Mouse (Mus musculus) liver, adult 2 months (tissue): ENCODE data around the gene Psme2. TPM values are rescaled to one million over a fixed set of nuclear protein-coding genes. Genes with fewer than 3 reads are reported as not detected.

Experiments used
- DNase-seq: peaks from one replicate; pipeline ENCODE4 v3.0.0-alpha.2; 2011; ENCODE audit warnings: low read depth, low spot score; ENCODE audit errors: extremely low read depth
- H3K27ac ChIP-seq: fragments of 200-500 bp; replicated peaks from 2 replicates; pipeline ENCODE4 v1.5.1; 2012; ENCODE audit warnings: low read depth, mild to moderate bottlenecking, control low read depth, inconsistent platforms, low read length; ENCODE audit not compliant: insufficient read depth
- H3K27me3 ChIP-seq: fragments of 200-500 bp; 2 replicates; pipeline ENCODE4 v1.6.1; 2012; ENCODE audit warnings: mild to moderate bottlenecking, moderate library complexity, low read length, inconsistent platforms; ENCODE audit not compliant: control insufficient read depth, insufficient read depth
- H3K36me3 ChIP-seq: fragments of 200-500 bp; 2 replicates; pipeline ENCODE4 v1.6.1; 2012; ENCODE audit warnings: low read length, inconsistent platforms; ENCODE audit not compliant: control insufficient read depth, insufficient read depth
- H3K4me1 ChIP-seq: fragments of 200-500 bp; 2 replicates; pipeline ENCODE4 v1.6.1; 2011; ENCODE audit warnings: low read length; ENCODE audit not compliant: control insufficient read depth, insufficient read depth
- H3K4me3 ChIP-seq: fragments of 200-500 bp; 2 replicates; pipeline ENCODE4 v1.5.1; 2011; ENCODE audit warnings: low read depth, mild to moderate bottlenecking, control low read depth, low read length, moderate library complexity; ENCODE audit not compliant: insufficient read depth
- H3K79me2 ChIP-seq: fragments of 200-500 bp; 2 replicates; pipeline ENCODE4 v1.6.1; 2012; ENCODE audit warnings: inconsistent platforms, mild to moderate bottlenecking, low read length, moderate library complexity; ENCODE audit not compliant: control insufficient read depth, insufficient read depth
- H3K9ac ChIP-seq: fragments of 200-500 bp; 2 replicates; pipeline ENCODE4 v1.6.1; 2012; ENCODE audit warnings: low read depth, mild to moderate bottlenecking, control low read depth, inconsistent platforms, low read length
- CTCF ChIP-seq: fragments of 200-500 bp; IDR thresholded peaks from 2 replicates; pipeline ENCODE4 v1.5.1; 2011; ENCODE audit warnings: low read depth, low read length, control low read depth
- POLR2A ChIP-seq: fragments of 200-500 bp; IDR thresholded peaks from 2 replicates; pipeline ENCODE4 v1.6.1; 2011; ENCODE audit warnings: low read length, control low read depth; ENCODE audit not compliant: insufficient read depth; ENCODE audit errors: extremely low read depth
- WGBS: fragments of 180-500 bp; shearing (Covaris S2); methylation state at CpG from one replicate; pipeline ENCODE4 v1.1.7; 2018; 5-methylcytosine and 5-hydroxymethylcytosine counted together
- polyA plus RNA-seq: library from polyadenylated mRNA; depleted of rRNA; stranded (reverse); fragments of >200 nt; gene quantifications from 2 replicates; pipeline ENCODE4 v1.2.3, GENCODE M21; 2012
- total RNA-seq: library from RNA; depleted of rRNA; stranded (reverse); fragments of >200 nt; gene quantifications from 2 replicates; pipeline ENCODE4 v1.2.3, GENCODE M21; 2014

Psme2 gene
- total and polyA plus RNA-seq, 2 experiments: 55.9 to 142 TPM

- H3K27me3 ChIP-seq: no peaks in the 10 kb centered on the region
- peak overlapping the region; percentile 96 for H3K27ac ChIP-seq
- peak; percentile 94 for TF ChIP-seq CTCF
- peak; percentile 24 for TF ChIP-seq POLR2A
- H3K36me3 ChIP-seq: peaks cover 39% of the 10 kb centered on the region
- H3K79me2 ChIP-seq: peaks cover 2% of the 10 kb centered on the region; the same call in 1 of the 2 replicates
- H3K9ac ChIP-seq: peak overlapping the region; percentile 83
- 4% methylated on average over 19 of the region's 19 CpGs for WGBS
- H3K4me1 ChIP-seq: peaks cover 22% of the 10 kb centered on the region
- peak overlapping the region; percentile 75 for H3K4me3 ChIP-seq
- DNase-seq: peak; percentile 96
These were observed 13.0 kb upstream of the Psme2 start for GRCm38 (mm10) chr14:55603633-55604576.

- H3K4me3 ChIP-seq: peak within 1 kb of the TSS; percentile 75
- no peak for DNase-seq
- WGBS: 74% methylated on average over 7 of the region's 7 CpGs
- peak within 1 kb of the TSS; percentile 96 for H3K27ac ChIP-seq
- peak within 1 kb of the TSS; percentile 83 for H3K9ac ChIP-seq
- no peaks in the 10 kb centered on the region for H3K27me3 ChIP-seq
- peaks cover 2% of the 10 kb centered on the region; the same call in 1 of the 2 replicates for H3K79me2 ChIP-seq
- TF ChIP-seq CTCF: no peak
- no peak for TF ChIP-seq POLR2A
- peaks cover 22% of the 10 kb centered on the region for H3K4me1 ChIP-seq
- H3K36me3 ChIP-seq: peaks cover 38% of the 10 kb centered on the region
These were observed 12.3 kb upstream of the Psme2 start, which contains the start of gene Irf9 for GRCm38 (mm10) chr14:55603271-55603632. Gene Irf9, plus strand, starts transcription at chr14:55603571.

GRCm38 (mm10) chr14:55598521-55599390, 7.8 kb upstream of the Psme2 start:
- Histone ChIP-seq H3K27me3 (no peaks in the 10 kb centered on the region), H3K27ac (no peak overlapping the region), H3K9ac (no peak overlapping the region), H3K4me3 (no peak overlapping the region), H3K36me3 (peaks cover 34% of the 10 kb centered on the region), H3K4me1 (peaks cover 12% of the 10 kb centered on the region; the same call in 1 of the 2 replicates), H3K79me2 (peaks cover 14% of the 10 kb centered on the region; the same call in 1 of the 2 replicates)
- WGBS: 95% methylated on average over 21 of the region's 21 CpGs
- no peak for TF ChIP-seq CTCF
- TF ChIP-seq POLR2A: no peak
- no peak for DNase-seq

- H3K27me3 ChIP-seq: no peaks in the 10 kb centered on the region
- peaks cover 7% of the 10 kb centered on the region; the same call in 1 of the 2 replicates for H3K4me1 ChIP-seq
- no peak for TF ChIP-seq CTCF
- TF ChIP-seq POLR2A: no peak
- WGBS: 88% methylated on average over 13 of the region's 13 CpGs
- no peak overlapping the region for H3K27ac ChIP-seq
- peaks cover 30% of the 10 kb centered on the region for H3K36me3 ChIP-seq
- no peak for DNase-seq
- no peak overlapping the region for H3K9ac ChIP-seq
- H3K4me3 ChIP-seq: no peak overlapping the region
- peaks cover 22% of the 10 kb centered on the region; the same call in 1 of the 2 replicates for H3K79me2 ChIP-seq
These were observed 5.2 kb upstream of the Psme2 start for GRCm38 (mm10) chr14:55596036-55596690.

- H3K79me2 ChIP-seq: peaks cover 22% of the 10 kb centered on the region; the same call in 1 of the 2 replicates
- H3K27ac ChIP-seq: peak overlapping the region; percentile 82
- under 1% methylated on average over 16 of the region's 16 CpGs for WGBS
- TF ChIP-seq CTCF (no peak), POLR2A (no peak)
- peaks cover 7% of the 10 kb centered on the region for H3K4me1 ChIP-seq
- peak overlapping the region; percentile 89 for H3K9ac ChIP-seq
- peak overlapping the region; percentile 86 for H3K4me3 ChIP-seq
- H3K36me3 ChIP-seq: peaks cover 20% of the 10 kb centered on the region
- DNase-seq: no peak
- no peaks in the 10 kb centered on the region for H3K27me3 ChIP-seq
These were observed 1.3 kb upstream of the Psme2 start for GRCm38 (mm10) chr14:55592226-55592625.
